Mouse (Mus musculus): ENCODE results near the gene Senp1.
A peak's percentile ranks its signal among the peaks of the same experiment; 100 is the strongest.

Gene Senp1

DNA sequence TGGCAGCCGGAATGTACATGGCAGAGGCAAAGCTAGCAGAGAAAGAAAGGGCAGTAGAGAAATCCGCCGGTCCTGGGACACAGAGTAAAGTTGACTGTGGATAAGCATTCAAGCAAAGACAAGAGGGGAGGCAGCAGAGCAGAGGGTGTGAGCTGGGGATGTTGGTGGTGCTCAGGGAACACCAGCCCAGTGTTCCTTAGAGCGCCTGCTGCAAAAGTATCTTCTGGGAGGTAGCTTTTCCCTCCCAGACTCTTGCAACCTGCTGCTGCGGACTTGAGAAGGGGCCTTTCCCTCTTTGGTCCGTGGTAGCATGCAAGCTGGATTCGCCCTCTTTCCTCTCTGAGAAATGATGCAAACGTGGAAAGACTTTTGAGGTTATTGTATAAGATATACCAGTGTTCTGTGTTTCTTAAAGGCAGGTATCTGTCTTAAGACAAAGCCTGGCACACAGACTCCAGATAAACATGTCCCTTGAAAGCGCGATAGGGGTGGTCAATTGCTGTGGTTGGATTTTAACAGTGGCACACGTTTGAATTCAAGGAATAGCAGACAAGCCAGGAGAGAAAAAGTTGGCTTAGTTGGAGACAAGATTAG lies 14.3 kb upstream of the Senp1 start:
- no peak for DNase-seq (ENCODE audit: low spot score)

DNA sequence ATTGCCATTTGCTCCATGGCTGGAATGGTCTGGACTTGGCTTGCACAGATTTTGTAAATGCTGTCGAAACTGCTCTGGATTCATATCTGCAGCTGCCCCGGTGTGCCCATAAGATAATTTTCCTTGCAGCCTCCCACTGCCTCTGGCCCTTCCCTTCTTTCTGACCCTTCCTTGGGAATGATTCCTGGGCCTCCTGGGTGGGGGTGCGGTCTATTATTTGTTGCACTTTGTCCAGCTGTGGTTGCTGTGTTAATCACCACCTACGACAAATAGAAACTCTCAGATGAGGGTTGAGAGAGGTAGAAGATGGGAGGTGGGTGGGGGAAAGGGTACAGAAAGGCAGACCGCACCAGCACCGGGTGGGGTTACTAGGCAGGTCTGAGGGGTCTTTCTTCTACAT lies 13.7 kb upstream of the Senp1 start:
- no peak for DNase-seq (ENCODE audit: low spot score)

DNA sequence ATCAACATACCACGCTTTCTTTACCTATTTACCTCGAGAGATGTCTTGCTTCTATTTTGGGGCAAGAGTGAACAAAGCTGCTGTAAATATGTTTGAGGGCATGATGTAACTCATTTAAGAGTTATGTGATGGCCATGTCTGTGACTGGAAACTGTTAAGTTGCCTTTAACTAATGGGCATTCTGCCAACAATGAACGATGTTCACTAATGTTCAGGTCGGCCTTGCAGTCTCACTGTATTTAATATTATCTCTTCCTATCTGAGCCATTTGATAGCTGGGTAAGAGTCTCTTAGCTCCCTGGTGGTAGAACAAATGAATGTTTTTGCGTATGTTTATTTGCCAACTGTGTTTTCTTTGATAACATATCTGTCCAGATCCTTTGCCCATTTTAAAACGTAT lies 13.0 kb upstream of the Senp1 start:
- DNase-seq (ENCODE audit: low spot score), result no peak

DNA sequence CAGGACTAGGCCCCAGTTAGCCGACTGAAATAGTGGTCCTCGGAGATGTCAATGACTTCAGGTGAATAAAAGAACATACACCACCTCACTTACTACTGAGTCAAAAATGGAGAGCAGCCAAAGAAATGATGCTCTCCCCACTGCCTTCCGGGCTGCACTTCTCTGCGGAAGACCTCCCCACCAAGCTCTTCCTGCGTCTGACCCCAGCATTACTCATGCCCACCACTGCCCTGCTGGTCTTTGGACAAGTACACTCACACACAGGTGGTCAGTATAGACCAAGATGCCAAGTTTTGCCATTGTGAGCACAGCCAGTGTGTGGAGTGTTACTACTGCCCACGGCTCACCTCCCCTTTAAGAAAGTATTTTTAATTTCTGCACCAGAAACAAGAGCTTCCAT lies 8.9 kb upstream of the Senp1 start:
- DNase-seq (ENCODE audit: low spot score), result no peak

DNA sequence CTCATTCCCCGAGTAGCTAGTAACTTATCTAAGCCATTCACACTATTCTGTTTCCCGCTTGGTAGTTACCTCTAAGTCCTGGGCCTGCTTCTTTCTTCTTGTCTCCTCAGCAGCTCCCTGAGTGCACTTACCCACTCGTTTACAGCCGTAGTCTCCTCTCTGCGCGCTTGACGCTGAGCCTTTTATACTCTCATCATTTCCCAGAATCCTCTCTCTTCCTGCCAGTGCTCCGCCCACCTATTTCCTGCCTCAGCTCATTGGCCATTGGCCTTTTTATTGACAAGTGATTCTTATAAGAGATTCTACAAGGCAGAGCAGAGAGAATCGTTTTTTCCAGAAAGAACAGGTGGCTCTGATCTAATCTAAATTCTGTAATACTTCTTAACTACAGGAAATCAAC lies 5.0 kb upstream of the Senp1 start:
- DNase-seq (ENCODE audit: low spot score), result no peak

DNA sequence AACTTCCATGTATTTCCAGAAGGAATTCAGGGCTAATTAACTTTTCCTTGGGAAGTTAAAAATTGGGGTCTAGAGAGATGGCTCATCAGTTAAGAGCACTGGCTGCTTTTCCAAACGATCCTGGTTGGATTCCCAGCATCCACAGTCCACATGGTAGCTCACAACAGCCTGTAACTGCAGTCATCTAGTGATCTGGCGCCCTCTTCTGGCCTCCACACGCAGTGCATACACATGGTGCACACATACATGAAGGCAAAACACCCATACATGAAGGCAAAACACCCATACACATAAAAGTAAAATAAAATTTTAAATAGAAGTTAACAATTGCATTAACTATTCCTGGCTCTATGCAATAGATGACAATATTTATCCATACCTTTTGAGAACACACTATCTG lies 3.4 kb upstream of the Senp1 start:
- DNase-seq (ENCODE audit: low spot score), result no peak

DNA sequence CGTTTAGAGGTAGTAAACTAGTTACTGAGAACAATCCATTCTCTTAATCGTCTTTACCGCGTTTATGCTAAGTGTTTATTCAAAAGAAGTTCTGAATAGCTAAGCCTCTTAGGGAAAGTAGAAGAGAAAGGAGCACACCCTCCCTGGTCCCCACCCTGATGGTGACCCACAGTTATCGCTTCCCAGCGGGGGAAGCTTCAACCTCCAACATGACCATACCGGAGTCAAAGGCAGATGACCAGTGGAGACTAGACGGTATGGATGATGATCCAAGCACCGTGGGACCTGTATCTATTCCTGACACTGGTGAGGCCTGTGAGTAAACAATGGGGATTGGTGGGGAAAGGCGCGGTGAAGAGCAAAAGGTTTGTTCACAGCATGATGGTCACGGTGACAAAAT lies 1.4 kb upstream of the Senp1 start:
- no peak for DNase-seq (ENCODE audit: low spot score)

DNA sequence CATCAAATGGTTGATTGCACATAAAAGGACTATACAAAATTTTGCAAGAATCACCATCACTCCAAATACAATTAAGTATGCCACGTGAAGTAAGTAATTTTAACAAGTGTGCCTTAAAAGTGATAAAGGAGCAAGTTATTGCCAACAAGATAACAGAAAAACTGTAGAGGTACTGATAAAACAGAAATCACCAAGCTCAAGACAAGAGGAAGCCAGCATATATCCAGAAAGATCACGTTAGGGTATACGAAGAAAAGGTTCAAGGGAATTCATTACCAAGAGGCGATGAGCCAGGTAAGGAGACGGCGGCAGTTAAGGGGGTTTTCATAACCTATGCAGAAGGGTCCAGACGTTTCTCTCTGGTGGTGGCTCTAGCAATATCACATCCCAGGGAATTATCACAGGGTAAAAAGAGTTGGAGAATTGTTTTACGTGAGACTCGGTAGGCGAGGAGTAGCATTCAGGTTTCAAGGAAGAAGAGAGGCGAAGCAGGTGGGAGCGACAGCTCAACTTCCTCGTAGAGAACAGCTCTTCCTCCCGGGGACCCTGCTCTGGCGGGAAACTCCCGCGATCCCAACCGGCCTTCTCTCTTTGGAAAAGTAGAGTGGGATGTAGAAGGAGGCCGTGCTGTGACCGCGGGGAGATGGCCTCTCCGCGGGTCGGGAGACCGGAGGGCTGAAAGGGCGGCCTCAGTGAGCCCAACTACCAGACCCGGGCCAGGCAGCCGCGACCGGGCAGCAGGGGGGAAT lies 998 bp downstream of the Senp1 start, which contains the start of gene Pfkm:
Pfkm (plus strand) TSS at position 218 of the 749 bp plus-strand sequence.
- DNase-seq (ENCODE audit: low spot score), result no peak

DNA sequence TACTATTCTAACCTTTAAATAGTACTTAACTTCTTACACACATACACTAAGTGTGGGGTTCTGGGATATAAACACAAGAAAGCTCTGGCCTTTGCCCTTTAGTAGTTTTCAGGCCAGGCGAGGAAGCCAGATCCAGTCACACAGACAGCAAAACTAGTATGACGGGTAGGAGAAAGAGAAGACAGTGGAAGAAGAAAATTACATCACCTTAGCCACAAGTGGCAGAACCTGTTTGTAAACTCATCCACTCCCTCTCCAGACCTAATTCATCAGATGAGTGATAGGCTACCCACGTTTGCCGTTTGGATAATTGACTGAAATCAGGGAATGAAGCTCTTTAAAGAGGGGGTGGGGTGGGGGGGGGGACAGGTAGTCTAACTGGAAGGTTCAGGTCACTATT lies 1.7 kb downstream of the Senp1 start:
- no peak for DNase-seq (ENCODE audit: low spot score)

DNA sequence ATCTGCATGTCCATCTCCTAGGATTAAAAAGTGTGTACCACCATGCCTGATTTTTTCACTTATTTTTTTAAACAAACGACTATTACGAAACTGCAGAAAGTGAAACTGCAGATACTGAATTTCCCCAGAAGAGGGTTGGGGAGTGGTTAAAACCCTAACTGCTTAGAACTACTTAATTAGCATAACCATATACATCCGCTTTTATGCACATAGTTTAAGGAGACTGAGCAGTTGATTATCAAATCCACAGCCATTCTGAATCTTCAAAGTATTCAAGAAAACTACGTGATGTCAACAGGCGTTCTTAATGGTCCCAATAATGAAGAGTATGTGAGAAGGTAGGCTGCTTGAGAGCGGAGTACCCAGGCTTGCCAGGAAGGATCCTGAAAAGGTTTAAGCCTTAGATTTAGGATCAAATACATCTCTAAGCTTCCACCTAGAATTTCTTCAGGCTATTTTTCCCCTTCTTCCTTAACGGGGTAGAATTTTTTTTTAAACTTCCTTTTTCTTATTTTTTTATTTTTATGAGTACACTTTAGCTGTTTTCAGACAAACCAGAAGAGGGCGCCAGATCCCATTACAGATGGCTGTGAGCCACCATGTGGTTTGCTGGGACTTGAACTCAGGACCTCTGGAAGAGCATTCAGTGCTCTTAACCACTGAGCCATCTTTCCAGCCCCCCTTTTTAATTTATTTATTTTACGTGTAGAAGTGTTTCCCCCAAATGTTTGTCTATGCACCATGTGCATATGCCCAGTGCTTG lies 3.9 kb downstream of the Senp1 start:
- peak; percentile 70 for DNase-seq (ENCODE audit: low spot score)

DNA sequence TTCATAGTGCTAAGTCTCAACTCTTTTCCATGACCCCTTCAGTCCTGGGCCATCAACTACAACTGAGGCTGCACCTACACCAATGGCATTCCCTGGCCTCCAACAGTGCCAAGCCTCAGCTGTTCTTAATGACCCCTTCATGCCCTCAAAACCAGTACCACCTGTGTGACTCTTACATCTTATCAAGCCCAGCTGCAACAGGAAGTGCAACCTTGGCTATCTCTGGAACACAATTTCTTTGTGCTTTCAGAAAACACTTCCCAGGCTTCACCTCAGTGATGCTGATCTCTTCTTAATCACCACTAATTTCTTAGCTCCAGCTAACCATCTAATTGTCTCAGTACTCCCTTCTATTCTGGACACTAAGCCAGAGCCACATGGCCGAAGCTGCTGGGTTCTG lies 4.7 kb downstream of the Senp1 start:
- DNase-seq (ENCODE audit: low spot score), result no peak

DNA sequence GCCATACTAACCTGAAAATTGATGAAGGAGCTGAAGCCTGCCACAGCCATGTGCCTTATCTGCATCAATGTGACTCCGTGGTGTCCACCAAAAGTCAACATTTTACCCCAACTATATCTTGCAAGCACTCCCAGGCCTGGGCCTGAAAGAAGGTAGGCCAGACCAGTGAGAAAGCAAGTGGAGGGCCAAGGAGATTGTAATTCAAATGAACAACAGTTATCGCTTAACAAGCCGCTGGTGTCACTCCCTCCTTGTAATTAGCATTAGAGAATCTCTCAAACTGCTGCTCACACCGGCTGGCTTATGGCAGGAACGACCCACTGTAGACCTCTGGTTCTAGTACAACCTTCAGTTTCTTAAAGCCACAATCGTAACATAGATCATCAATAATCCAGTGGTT lies 16.6 kb downstream of the Senp1 start:
- no peak for DNase-seq (ENCODE audit: low spot score)

DNA sequence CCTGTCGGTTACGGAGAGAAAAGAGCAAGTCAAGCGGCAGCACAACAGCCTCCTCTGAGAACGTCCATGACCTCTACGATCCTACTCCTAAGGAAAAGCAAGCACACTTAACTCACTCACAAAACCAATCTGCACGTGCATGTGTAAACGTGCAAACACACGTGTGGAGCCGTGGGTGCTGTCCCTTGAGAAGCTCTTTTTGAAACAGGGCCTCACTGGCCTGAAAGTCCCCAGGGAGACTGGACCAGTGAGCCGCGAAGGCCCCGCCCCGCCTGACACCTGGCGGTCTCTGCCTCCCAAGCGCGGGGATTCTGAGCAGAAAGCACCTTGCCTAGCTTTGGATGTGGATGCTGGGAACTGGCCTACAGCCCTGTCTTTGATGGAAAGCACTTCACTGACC lies 18.5 kb downstream of the Senp1 start:
- no peak for DNase-seq (ENCODE audit: low spot score)

DNA sequence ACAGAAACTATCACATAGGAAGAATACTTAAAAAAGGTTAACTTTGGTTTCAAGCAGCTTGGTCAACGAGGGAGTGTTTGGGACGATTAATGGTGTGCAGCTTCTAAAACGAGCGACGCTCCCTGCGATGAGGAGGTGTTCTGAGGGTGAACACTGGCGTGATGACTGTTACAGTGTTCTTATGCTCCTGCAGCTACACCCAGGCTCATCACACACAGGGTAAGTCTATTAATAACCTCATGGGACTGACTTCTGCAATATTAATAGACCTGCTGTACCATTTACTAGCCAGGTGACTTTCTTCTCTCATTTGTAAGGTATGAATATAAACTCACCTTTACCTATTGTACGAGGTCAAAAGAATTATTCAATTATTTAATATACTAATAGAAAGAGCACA lies 19.0 kb downstream of the Senp1 start:
- DNase-seq (ENCODE audit: low spot score), result no peak

DNA sequence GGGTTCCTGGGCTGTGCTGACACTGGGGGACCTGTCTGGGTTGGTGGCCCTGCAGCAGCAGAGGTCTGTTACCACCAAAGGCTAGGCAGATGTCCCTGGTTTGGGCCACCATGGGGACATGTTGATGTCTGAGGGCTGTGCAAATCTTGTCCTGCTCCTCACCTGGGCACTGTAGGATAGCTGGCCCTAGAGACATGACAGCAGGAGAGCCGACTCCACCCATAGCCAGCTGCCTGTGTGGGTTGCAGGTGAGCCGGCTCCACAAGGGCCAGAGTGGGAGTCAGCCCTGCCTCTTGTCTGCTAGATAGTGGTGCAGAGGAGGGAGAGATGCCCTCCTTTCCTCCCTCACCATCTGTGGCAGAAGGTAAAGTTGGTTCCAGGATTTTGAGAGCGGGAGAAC lies 23.2 kb downstream of the Senp1 start:
- no peak for DNase-seq (ENCODE audit: low spot score)

DNA sequence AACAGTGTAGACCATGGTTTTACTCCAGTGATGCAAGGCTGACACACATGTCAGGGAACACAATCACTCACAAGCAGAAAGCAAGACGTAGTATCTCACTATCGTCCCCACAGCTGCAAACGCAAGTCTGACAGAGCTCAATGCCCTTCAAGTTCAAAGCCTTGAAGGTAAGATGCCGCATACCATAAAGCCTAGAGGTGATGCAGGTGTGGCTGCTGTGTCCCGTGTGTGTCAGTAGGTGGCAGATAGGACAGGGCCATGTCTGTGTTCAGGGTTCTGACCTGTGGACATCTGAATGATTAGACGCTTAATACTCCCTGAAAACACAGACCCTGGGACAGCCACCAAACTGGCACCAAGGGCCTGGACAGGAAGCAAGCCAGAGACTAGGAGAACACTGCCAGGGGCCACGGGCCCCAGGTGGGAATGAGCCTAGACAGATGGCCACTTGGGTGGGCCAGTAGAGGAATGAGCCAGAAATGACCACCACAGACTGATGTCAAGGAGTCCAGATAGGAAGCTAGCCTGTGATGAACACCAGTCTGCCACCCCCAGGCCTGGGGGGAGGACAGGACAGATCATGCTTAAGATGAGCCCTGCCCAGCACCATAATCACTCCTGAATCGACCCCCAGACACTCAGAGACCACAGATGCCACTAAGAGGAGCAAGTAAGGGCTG lies 23.8 kb downstream of the Senp1 start:
- no peak for DNase-seq (ENCODE audit: low spot score)

DNA sequence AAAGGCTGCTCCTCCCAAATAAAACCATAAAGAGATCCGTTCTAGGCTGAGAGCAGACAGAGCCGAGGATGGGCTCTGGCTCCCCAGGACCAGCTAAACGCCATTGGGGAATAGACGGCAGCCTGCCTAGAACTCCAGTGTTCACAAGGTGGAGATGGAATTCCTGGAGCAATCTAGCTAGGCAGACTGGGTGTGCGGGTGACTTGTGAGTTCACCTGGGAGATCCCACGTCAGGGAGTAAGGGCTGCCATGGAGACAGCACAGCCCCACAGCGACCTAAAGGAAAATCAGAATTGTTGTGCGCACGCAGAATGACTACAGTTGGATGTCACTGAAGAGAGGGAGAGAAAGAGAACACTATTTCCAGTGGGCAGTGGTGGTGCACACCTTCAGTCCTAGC lies 25.0 kb downstream of the Senp1 start:
- DNase-seq (ENCODE audit: low spot score), result no peak

DNA sequence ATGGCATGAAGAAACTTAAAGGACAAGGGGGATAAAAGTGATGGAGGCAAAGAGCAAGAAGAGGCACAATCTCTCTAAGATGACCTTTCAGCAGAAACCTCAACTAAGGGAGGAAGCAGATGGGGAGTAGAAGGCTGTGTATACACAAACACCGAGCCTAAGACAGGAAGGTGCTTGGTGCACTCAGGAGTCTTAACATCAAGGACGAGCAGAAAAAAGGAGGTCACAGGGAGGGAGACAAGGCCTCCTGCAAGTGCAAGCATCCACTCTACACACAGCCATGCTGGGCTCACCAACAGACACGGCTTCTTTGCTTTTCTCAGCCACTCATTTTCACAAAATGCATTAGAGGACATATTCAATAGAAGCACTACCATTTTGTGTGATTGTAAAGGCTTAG lies 26.1 kb downstream of the Senp1 start:
- DNase-seq (ENCODE audit: low spot score), result no peak

DNA sequence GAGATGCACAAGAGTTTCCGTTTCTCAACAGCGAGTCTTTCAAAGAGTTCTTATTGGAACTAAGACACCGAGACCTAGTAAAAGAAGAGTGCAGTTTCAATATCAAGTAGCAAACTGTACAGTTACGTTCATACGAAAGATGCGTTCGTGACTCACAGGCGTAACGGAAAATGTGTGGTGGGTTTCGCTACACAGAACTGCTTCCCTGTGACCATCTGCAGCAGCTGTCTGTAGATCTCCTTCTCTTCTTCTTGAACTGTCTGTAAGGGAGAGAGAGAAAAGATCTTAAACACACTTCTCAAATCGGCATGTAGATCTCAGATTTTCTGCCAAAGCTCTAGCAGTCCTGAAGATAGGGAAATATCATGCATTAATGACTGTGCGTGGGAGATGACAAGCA lies 26.9 kb downstream of the Senp1 start:
- no peak for DNase-seq (ENCODE audit: low spot score)

DNA sequence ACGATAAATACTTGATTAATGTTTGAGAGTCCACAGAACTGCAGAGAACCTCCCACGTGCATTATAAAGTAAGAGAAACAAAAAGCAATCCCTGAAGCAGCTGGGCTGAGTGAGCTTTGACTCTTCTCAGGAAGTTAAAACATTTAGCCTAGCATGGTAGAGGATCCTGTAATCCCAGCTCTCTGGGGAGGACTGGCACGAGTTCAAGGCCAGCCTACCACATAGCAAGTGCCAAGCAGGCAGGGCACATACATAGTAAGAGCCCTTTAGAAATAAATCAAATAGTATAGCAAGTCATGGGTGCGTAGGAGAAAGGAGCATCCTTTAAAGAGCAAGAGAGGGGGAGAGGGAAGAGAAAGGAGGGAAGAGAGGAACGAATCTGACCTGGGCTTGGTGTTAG lies 27.7 kb downstream of the Senp1 start:
- DNase-seq (ENCODE audit: low spot score), result no peak

DNA sequence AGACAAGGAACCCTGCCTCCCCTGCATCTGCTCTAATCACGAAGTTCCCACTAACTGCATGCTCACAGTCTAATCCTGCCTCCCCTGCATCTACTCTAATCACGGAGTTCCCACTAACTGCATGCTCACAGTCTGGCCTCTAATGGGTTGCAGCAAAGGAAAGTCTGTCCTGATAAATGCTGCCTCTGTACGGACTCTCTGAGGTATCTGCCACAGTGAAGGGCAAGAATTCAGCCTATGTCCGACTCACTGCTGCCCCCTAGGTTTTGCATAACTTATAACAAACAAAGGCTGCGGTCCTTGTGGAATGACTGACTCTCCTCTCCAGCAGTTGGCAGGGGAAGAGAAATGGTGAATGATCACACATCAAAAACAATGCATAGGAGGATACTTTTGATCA lies 38.3 kb downstream of the Senp1 start:
- peak; percentile 63 for DNase-seq (ENCODE audit: low spot score)

DNA sequence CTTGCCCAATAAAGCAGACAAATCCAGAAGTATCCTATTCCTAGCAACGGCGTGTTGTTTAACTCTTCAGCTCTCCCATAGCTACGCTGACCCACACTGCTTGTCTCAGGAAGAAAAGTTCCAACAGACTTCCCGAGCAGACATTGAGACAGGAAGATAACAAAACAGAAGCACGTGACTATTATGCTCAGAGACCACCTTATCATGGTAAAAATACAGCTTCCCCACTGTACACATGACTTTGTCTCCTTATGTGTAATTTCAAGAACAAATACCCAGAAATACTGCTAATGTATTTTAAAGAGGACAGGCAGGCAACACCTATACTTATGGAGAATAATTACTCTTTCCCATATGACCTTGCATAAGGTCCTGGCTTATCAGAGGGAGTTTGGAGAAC lies 41.9 kb downstream of the Senp1 start:
- DNase-seq (ENCODE audit: low spot score), result no peak

Measured in testis, postnatal 10 days (tissue).